Mouse (Mus musculus) liver, embryonic 16.5 days (tissue): Measurements from ENCODE around the gene Dalrd3. TPM values are rescaled to one million over a fixed set of nuclear protein-coding genes. Genes with fewer than 3 reads are reported as not detected.

Experiments
- ATAC-seq: fragments of 200-750 bp; cut with Nextera tagmentation; 2 replicates; pipeline ENCODE4 v1.8.0; 2017; ENCODE audit warnings: low read depth, mild to moderate bottlenecking, moderate number of reproducible peaks, moderate library complexity
- H3K27ac ChIP-seq: fragments of 300-500 bp; sonication (generic); 2 replicates; pipeline ENCODE4 v1.5.1; 2014; ENCODE audit warnings: mild to moderate bottlenecking, low read length
- H3K27me3 ChIP-seq: fragments of 300-500 bp; sonication (generic); 2 replicates; pipeline ENCODE4 v1.6.1; 2014; ENCODE audit warnings: low read depth, low read length, mixed read lengths; ENCODE audit not compliant: control insufficient read depth, insufficient read depth
- H3K36me3 ChIP-seq: fragments of 300-500 bp; sonication (generic); 2 replicates; pipeline ENCODE4 v1.6.1; 2014; ENCODE audit warnings: mild to moderate bottlenecking; ENCODE audit not compliant: control insufficient read depth, insufficient read depth
- H3K4me1 ChIP-seq: fragments of 300-500 bp; sonication (generic); 2 replicates; pipeline ENCODE4 v1.6.1; 2014; ENCODE audit warnings: low read depth, low read length, mixed read lengths; ENCODE audit not compliant: control insufficient read depth
- H3K4me2 ChIP-seq: fragments of 300-500 bp; sonication (generic); 2 replicates; pipeline ENCODE4 v1.6.1; 2014; ENCODE audit warnings: low read depth, low read length, mixed read lengths
- H3K4me3 ChIP-seq: fragments of 300-500 bp; sonication (generic); 2 replicates; pipeline ENCODE4 v1.5.1; 2014; ENCODE audit warnings: low read depth, mild to moderate bottlenecking, low read length
- H3K9ac ChIP-seq: fragments of 300-500 bp; sonication (generic); 2 replicates; pipeline ENCODE4 v1.6.1; 2014; ENCODE audit warnings: low read depth, low read length
- H3K9me3 ChIP-seq: fragments of 300-500 bp; sonication (generic); replicated peaks from 2 replicates; pipeline ENCODE4 v1.6.1; 2016; ENCODE audit warnings: low read length; ENCODE audit not compliant: control insufficient read depth
- WGBS: fragments of 180-500 bp; shearing (Covaris S2); extraction: QIAGEN DNeasy Blood & Tissue Kit; methylation state at CpG from one replicate; pipeline ENCODE4 v1.1.7; 2014; ENCODE audit not compliant: insufficient replicate concordance; 5-methylcytosine and 5-hydroxymethylcytosine counted together
- polyA plus RNA-seq: library from polyadenylated mRNA; unstranded; fragments of >200 nt; fragmentation: Nextera tagmentation; extraction: Ambion mirVana; gene quantifications from 2 replicates; pipeline ENCODE4 v1.2.1, GENCODE M21; 2015

The Dalrd3 gene
- polyA plus RNA-seq, 1 experiment from 2014 or later: 30.0 TPM

- Histone ChIP-seq H3K9ac (no peak overlapping the region), H3K4me1 (peaks cover 22% of the 10 kb centered on the region), H3K27me3 (no peaks in the 10 kb centered on the region), H3K9me3 (no peaks in the 10 kb centered on the region), H3K4me3 (no peak overlapping the region), H3K36me3 (peaks cover 52% of the 10 kb centered on the region), H3K27ac (no peak overlapping the region), H3K4me2 (no peak overlapping the region)
- no peak for ATAC-seq
- WGBS: 64% methylated on average over 4 of the region's 4 CpGs
Measured at GRCm38 (mm10) chr9:108559169-108559568, 10.5 kb upstream of the Dalrd3 start.

DNA sequence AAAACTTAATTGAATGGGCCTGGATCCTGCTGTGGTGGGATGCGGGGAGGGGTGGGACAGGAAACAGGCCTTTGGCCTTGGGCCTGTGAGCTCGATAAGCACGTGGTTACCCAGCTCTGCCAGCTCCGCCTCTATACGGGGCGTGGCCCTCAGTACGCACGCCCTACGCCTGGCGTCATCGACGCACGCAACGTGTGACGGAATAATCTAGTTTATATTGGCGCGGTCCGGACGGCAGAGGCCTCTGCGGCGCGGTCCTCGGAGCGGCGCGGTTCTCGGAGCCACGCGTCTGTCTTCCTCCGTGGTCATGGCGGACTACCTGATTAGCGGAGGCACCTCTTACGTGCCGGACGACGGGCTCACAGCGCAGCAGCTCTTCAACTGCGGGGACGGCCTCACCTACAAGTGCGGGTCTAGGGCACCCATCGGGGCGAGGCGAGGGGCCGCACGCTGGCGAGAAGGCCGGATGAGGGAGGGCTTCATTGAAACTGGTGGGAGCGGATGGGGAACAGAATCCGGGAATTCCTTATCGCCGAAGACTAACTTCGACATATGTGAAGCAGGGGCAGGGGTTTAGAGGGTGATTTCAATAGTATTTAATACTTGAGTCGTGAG is 9.4 kb upstream of the Dalrd3 start, which contains the start of gene Impdh2:
Gene Impdh2 (plus strand): TSS at position 60 of the 615 bp plus-strand sequence.
- peak; percentile 100 for ATAC-seq
- peak within 1 kb of the TSS; percentile 69 for H3K9ac ChIP-seq
- under 1% methylated on average over 52 of the region's 53 CpGs for WGBS
- peak within 1 kb of the TSS; percentile 62 for H3K27ac ChIP-seq
- peak within 1 kb of the TSS; percentile 76 for H3K4me2 ChIP-seq
- peaks cover 46% of the 10 kb centered on the region for H3K36me3 ChIP-seq
- peaks cover 23% of the 10 kb centered on the region for H3K4me1 ChIP-seq
- no peaks in the 10 kb centered on the region for H3K27me3 ChIP-seq
- peak within 1 kb of the TSS; percentile 63 for H3K4me3 ChIP-seq
- no peaks in the 10 kb centered on the region for H3K9me3 ChIP-seq

DNA sequence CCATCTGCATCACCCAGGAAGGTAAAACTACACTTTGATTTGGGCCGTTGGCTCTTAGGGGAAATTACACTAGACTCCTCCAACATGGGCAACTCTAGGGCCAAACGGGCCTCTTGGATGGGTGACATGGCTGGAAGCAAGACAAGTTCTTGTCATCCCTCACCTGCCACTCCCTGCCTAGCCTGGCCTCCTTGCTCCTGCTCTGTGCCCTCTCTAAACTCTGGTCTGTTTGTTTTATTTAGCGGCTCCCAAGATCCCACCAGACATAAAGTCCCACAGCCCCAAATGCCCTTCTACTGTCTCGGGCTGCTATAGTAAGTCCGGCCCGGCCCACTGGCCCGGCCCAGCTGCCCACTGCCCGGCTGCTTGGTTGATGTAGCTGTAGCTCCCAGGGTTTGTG is 6.0 kb upstream of the Dalrd3 start:
- no peak overlapping the region for H3K4me2 ChIP-seq
- WGBS: 87% methylated on average over 8 of the region's 8 CpGs
- H3K27ac ChIP-seq: no peak overlapping the region
- no peaks in the 10 kb centered on the region for H3K9me3 ChIP-seq
- H3K9ac ChIP-seq: no peak overlapping the region
- H3K36me3 ChIP-seq: peaks cover 18% of the 10 kb centered on the region
- ATAC-seq: no peak
- H3K27me3 ChIP-seq: no peaks in the 10 kb centered on the region
- H3K4me1 ChIP-seq: peaks cover 43% of the 10 kb centered on the region
- no peak overlapping the region for H3K4me3 ChIP-seq

- ATAC-seq: no peak
- no peak overlapping the region for H3K4me3 ChIP-seq
- no peaks in the 10 kb centered on the region for H3K27me3 ChIP-seq
- H3K36me3 ChIP-seq: peaks cover 14% of the 10 kb centered on the region
- H3K9ac ChIP-seq: no peak overlapping the region
- H3K27ac ChIP-seq: no peak overlapping the region
- no peaks in the 10 kb centered on the region for H3K9me3 ChIP-seq
- 41% methylated on average over 7 of the region's 7 CpGs for WGBS
- peaks cover 48% of the 10 kb centered on the region for H3K4me1 ChIP-seq
- H3K4me2 ChIP-seq: no peak overlapping the region
Measured at GRCm38 (mm10) chr9:108564131-108564530, 5.6 kb upstream of the Dalrd3 start.

- no peaks in the 10 kb centered on the region for H3K9me3 ChIP-seq
- peak overlapping the region; percentile 87 for H3K4me3 ChIP-seq
- ATAC-seq: no peak
- peak overlapping the region; percentile 90 for H3K27ac ChIP-seq
- H3K27me3 ChIP-seq: no peaks in the 10 kb centered on the region
- H3K4me1 ChIP-seq: peaks cover 59% of the 10 kb centered on the region
- H3K36me3 ChIP-seq: peaks cover 12% of the 10 kb centered on the region
- peak overlapping the region; percentile 96 for H3K4me2 ChIP-seq
- H3K9ac ChIP-seq: peak overlapping the region; percentile 84
- 7% methylated on average over 35 of the region's 35 CpGs for WGBS
Measured at GRCm38 (mm10) chr9:108565881-108566814, 3.5 kb upstream of the Dalrd3 start.

DNA sequence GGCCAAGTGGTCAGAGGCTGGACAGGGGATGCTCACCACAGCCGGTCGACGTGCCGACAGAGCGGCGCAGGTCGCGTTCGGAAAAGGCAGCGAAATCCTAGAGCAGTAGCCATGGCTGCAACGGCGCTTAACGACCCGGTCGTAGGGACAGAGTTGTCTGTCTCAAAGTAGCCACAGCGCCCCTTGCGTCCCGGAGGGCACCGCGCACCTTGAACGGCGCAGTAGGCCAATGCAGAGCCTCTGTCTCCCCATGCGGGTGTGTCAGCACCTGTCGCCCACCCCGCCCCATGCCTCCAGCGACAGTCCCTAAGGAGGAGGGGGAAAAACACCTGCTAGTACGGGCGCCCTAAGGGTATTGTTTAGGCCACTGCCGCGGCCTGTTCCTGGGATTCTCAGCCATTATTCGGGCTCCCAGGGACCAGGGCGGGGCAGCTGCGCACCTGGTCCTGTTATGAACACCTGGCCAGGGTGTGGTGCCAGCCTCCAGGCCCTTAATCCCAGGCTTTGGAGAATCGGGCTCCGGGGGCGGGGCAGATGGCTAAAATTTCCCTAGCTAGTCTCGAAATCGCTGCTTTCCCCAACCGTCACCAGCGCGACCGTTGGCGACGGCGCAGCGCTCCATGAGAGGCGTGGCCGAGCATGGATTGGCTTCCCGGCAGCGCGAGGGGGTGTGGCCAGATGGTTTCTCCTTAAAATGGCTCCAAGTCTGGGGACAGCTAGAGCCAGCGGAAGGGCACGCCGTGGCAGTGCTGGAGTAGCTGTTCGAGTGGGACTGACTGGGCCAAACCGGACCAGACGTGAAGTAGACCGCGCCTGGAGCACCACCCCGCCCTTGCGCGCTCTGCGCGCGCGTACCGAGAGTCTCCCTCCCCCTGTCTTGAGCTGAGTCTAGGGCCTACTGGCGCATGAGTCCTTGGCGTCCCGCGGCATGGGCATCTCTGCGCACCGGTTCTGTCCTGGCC is 2.6 kb upstream of the Dalrd3 start, which contains the start of gene Ndufaf3:
Gene Ndufaf3 (minus strand): TSS at position 620 of the 962 bp plus-strand sequence.
- H3K4me2 ChIP-seq: peak within 1 kb of the TSS; percentile 96
- no peaks in the 10 kb centered on the region for H3K27me3 ChIP-seq
- peaks cover 51% of the 10 kb centered on the region for H3K4me1 ChIP-seq
- peaks cover 12% of the 10 kb centered on the region for H3K36me3 ChIP-seq
- H3K27ac ChIP-seq: peak within 1 kb of the TSS; percentile 90
- peak within 1 kb of the TSS; percentile 87 for H3K4me3 ChIP-seq
- H3K9ac ChIP-seq: peak within 1 kb of the TSS; percentile 84
- WGBS: under 1% methylated on average over 73 of the region's 73 CpGs
- peak; percentile 82 for ATAC-seq
- no peaks in the 10 kb centered on the region for H3K9me3 ChIP-seq

DNA sequence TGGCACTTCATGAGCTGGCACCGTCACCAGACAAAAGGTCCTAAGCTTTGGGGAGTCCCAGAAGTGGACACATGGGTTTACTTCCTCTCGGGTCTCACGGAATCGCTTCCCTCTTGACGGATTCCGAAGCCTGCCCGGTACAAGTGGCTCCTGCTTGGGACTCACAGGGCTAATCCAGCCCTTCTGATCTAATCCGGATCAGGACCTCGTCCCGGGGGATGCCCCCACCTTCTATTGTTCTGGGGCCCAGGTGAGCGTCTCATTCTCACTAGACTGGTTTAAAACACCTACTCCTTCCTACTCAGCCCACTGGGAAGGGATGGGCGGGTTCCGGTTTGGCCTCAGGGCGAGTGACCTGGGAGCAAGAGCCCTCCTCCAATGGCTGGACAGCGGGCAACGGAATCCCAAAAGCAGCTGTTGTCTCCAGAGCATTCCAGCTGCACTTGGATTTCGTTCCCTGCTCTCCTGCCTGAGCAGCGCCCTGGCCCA is 1.7 kb upstream of the Dalrd3 start:
- Histone ChIP-seq H3K27ac (peak overlapping the region; percentile 90), H3K36me3 (peaks cover 16% of the 10 kb centered on the region), H3K4me1 (peaks cover 48% of the 10 kb centered on the region), H3K4me2 (peak overlapping the region; percentile 96), H3K27me3 (no peaks in the 10 kb centered on the region), H3K9me3 (no peaks in the 10 kb centered on the region), H3K9ac (peak overlapping the region; percentile 84), H3K4me3 (peak overlapping the region; percentile 87)
- no peak for ATAC-seq
- WGBS: 2% methylated on average over 18 of the region's 18 CpGs

GRCm38 (mm10) chr9:108568511-108568921 is 1.2 kb upstream of the Dalrd3 start:
- Histone ChIP-seq H3K9me3 (no peaks in the 10 kb centered on the region), H3K4me2 (peak overlapping the region; percentile 96), H3K4me3 (peak overlapping the region; percentile 87), H3K27ac (peak overlapping the region; percentile 90), H3K4me1 (peaks cover 46% of the 10 kb centered on the region), H3K27me3 (no peaks in the 10 kb centered on the region), H3K9ac (peak overlapping the region; percentile 84), H3K36me3 (peaks cover 14% of the 10 kb centered on the region)
- WGBS: 36% methylated on average over 17 of the region's 17 CpGs
- no peak for ATAC-seq
